Mouse (Mus musculus) CH12.LX (cell line): Measurements from ENCODE around the gene Rptor. TPM values are rescaled to one million over a fixed set of nuclear protein-coding genes. Genes with fewer than 3 reads are reported as not detected.

Experiments used
- DNase-seq: peaks from one replicate; pipeline ENCODE4 v3.0.0-alpha.2; 2013; ENCODE audit errors: extremely low read depth
- H3K27ac ChIP-seq: 2 replicates; pipeline ENCODE4 v1.5.1; 2012; ENCODE audit warnings: low read depth, mild to moderate bottlenecking, control low read depth, moderate library complexity; ENCODE audit not compliant: insufficient read depth
- H3K27me3 ChIP-seq: replicated peaks from 2 replicates; pipeline ENCODE3; 2012; ENCODE audit warnings: inconsistent platforms
- H3K36me3 ChIP-seq, 2 experiments: replicated peaks in 1 of 2; 2 replicates each; pipeline versions ENCODE3 to v1.6.1; 2012; ENCODE audit warnings: inconsistent platforms in 1 of 2, low read length in 1 of 2, mild to moderate bottlenecking in 1 of 2, mixed read lengths in 1 of 2, moderate library complexity in 1 of 2; ENCODE audit not compliant: control insufficient read depth in 1 of 2, insufficient read depth in 1 of 2
- H3K4me1 ChIP-seq, 2 experiments: 2 replicates each; pipeline ENCODE4 v1.6.1; 2012; ENCODE audit warnings: inconsistent platforms in 1 of 2, moderate library complexity in 1 of 2; ENCODE audit not compliant: insufficient read depth in 2 of 2, control insufficient read depth in 1 of 2
- H3K4me2 ChIP-seq: 2 replicates; pipeline ENCODE4 v1.6.1; 2012; ENCODE audit warnings: low read depth, mild to moderate bottlenecking, control low read depth; ENCODE audit not compliant: poor library complexity, insufficient read depth, severe bottlenecking
- H3K4me3 ChIP-seq, 3 experiments: fragments of 150-350 bp in 1 of 3; sonication (generic) in 1 of 3; replicated peaks in 1 of 3; 2 replicates each; pipeline versions ENCODE3 to v1.5.1; 2011 to 2012; ENCODE audit warnings: low read depth in 2 of 3, low read length in 2 of 3, mild to moderate bottlenecking in 2 of 3, moderate library complexity in 2 of 3, control low read depth in 1 of 3, improper control_type of control experiment in 1 of 3, inconsistent platforms in 1 of 3, mixed read lengths in 1 of 3; ENCODE audit not compliant: poor library complexity in 1 of 3
- H3K79me2 ChIP-seq: replicated peaks from 2 replicates; pipeline ENCODE4 v1.6.1; 2012; ENCODE audit warnings: mild to moderate bottlenecking, moderate library complexity; ENCODE audit not compliant: control insufficient read depth, poor library complexity, insufficient read depth, severe bottlenecking; ENCODE audit errors: extremely low read depth
- H3K9ac ChIP-seq: 2 replicates; pipeline ENCODE4 v1.6.1; 2012; ENCODE audit warnings: low read depth, mild to moderate bottlenecking, control low read depth, moderate library complexity; ENCODE audit not compliant: insufficient read depth
- H3K9me3 ChIP-seq: replicated peaks from 2 replicates; pipeline ENCODE3; 2012; ENCODE audit warnings: low read length, inconsistent platforms, mixed read lengths
- CTCF ChIP-seq, 2 experiments: IDR thresholded peaks in 1 of 2; conservative IDR thresholded peaks in 1 of 2; 2 replicates each; pipeline ENCODE4 v1.5.1; 2011 to 2012; ENCODE audit warnings: low read depth in 2 of 2, low read length in 2 of 2, improper control_type of control experiment in 1 of 2, inconsistent platforms in 1 of 2, mild to moderate bottlenecking in 1 of 2, moderate library complexity in 1 of 2
- E2F4 ChIP-seq: IDR thresholded peaks from 2 replicates; pipeline ENCODE4 v1.6.1; 2011; ENCODE audit warnings: low read depth, low read length, improper control_type of control experiment; ENCODE audit not compliant: insufficient replicate concordance
- GABPA ChIP-seq: IDR thresholded peaks from 2 replicates; pipeline ENCODE4 v1.6.1; 2012; ENCODE audit warnings: low read depth, low read length, improper control_type of control experiment, inconsistent platforms; ENCODE audit not compliant: insufficient replicate concordance
- MEF2A ChIP-seq: IDR thresholded peaks from 2 replicates; pipeline ENCODE4 v1.6.1; 2014; ENCODE audit warnings: low read depth, mild to moderate bottlenecking, inconsistent platforms, low read length, improper control_type of control experiment, borderline replicate concordance
- NRF1 ChIP-seq: IDR thresholded peaks from 2 replicates; pipeline ENCODE4 v1.6.1; 2014; ENCODE audit warnings: low read depth, mild to moderate bottlenecking, inconsistent platforms, low read length, improper control_type of control experiment, moderate library complexity
- POLR2A ChIP-seq: IDR thresholded peaks from 2 replicates; pipeline ENCODE4 v1.6.1; 2011; ENCODE audit warnings: low read depth, mild to moderate bottlenecking, improper control_type of control experiment, low read length
- POLR2AphosphoS2 ChIP-seq: IDR thresholded peaks from 2 replicates; pipeline ENCODE4 v1.6.1; 2011; ENCODE audit warnings: low read depth, low read length, improper control_type of control experiment
- RAD21 ChIP-seq: IDR thresholded peaks from 2 replicates; pipeline ENCODE4 v1.6.1; 2011; ENCODE audit warnings: low read depth, mild to moderate bottlenecking, low read length, improper control_type of control experiment, moderate library complexity
- SMC3 ChIP-seq: IDR thresholded peaks from 2 replicates; pipeline ENCODE4 v1.6.1; 2011; ENCODE audit warnings: low read depth, low read length, improper control_type of control experiment
- dilution Hi-C: fragments of 300-500 bp; cut with MboI; formaldehyde crosslinking; loops from 2 replicates; pipeline ENCODE4 v1.14.3; 2020; ENCODE audit warnings: low sequenced_read_pairs; ENCODE audit not compliant: extremely low pct_unique_long_range_greater_than_20kb, extremely low pct_ligation_motif_present
- in situ Hi-C: fragments of 300-500 bp; cut with MboI; formaldehyde crosslinking; loops from 3 replicates; pipeline ENCODE4 v1.14.3; 2019; ENCODE audit warnings: low sequenced_read_pairs, low pct_ligation_motif_present, low pct_unique_long_range_greater_than_20kb, mixed read lengths
- polyA plus RNA-seq: library from polyadenylated mRNA; unstranded; fragments of >175 nt; gene quantifications from 2 replicates; pipeline ENCODE4 v1.2.1, GENCODE M21; 2012; ENCODE audit warnings: low read depth; ENCODE audit not compliant: insufficient read length
- total RNA-seq, 2 experiments: library from RNA; depleted of rRNA; stranded (reverse); fragments of 300-350 nt in 1 of 2; fragments of >200 nt in 1 of 2; gene quantifications; 2 replicates each; pipeline ENCODE4 v1.2.3; 2012 to 2014

Rptor gene
- total and polyA plus RNA-seq, 3 experiments = 10.3 to 33.1 (median 26.7) TPM

DNA sequence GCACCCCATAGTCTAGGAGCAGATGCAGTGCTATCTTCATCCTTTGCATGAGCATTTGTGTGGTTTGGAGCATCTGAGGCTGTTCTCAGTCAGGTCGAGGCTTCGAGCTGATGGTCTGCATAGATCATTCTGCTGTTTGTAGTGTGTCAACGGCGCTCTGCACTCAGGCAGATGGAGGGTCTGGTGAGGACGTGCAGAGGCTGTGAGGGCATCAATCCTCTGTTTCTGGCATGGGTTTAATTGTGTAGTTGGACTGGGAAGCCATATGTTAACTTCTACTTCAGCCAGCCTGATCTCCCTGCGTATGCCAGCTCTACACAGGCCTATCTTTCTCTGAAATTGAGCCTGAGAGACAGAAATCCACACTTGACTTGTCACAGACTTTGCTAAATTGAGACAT lies 23.2 kb downstream of the Rptor start:
- peaks cover 19% of the 10 kb centered on the region for H3K79me2 ChIP-seq
- in situ Hi-C loops = no loop called here
- no peak for DNase-seq

DNA sequence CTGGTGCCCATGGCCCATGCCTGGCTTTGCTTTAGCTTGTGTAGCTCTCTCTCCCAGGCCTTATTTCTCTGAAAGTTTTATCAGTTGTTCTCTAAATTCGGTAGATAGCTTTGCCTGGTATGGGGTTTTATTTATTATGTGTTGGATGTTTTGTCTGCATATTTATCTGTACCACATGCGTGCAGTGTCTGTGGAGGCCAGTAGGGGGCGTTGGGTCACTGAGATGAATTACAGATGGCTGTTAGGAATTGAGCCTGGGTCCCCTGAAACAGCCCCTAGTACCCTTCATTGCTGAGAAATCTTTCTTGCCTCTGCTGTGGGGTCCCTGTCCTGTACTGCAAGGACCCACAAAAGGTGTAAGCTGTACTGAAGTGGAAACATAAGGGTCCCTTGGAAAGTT lies 24.5 kb downstream of the Rptor start:
- H3K4me2 ChIP-seq = no peak overlapping the region
- peaks cover 16% of the 10 kb centered on the region for H3K79me2 ChIP-seq
- no peak overlapping the region for H3K27ac ChIP-seq
- H3K9me3 ChIP-seq = no peaks in the 10 kb centered on the region
- no peak overlapping the region for H3K4me3 ChIP-seq
- peaks cover 3 to 68% of the 10 kb centered on the region in 2 experiments for H3K36me3 ChIP-seq
- H3K27me3 ChIP-seq = no peaks in the 10 kb centered on the region
- DNase-seq = no peak
- dilution Hi-C loops (no loop called here), in situ Hi-C loops (no loop called here)
- TF ChIP-seq MEF2A (no peak), SMC3 (no peak), CTCF (conservative IDR thresholded peaks at IDR 0.05 in 1 of 2, IDR thresholded peaks at IDR 0.05 in 1 of 2; ENCODE audit: low read depth in 2 of 2, low read length in 2 of 2) (peak; percentile 30 to 45; a peak in 2 of 4 replicates), RAD21 (peak; percentile 18), POLR2A (0 out of 2 replicates have a peak, but pooled peaks have one; percentile 5)
- H3K9ac ChIP-seq = no peak overlapping the region
- H3K4me1 ChIP-seq = peaks cover 7 to 54% of the 10 kb centered on the region in 2 experiments; a peak in 3 of 4 replicates

More for the DNA sequence above, 23.2 kb downstream of the Rptor start:
- H3K27ac ChIP-seq = no peak overlapping the region
- H3K4me3 ChIP-seq = no peak overlapping the region
- no peaks in the 10 kb centered on the region for H3K9me3 ChIP-seq
- no peak overlapping the region for H3K4me2 ChIP-seq
- H3K36me3 ChIP-seq = peaks cover 5 to 73% of the 10 kb centered on the region in 2 experiments
- dilution Hi-C loops = no loop called here
- TF ChIP-seq E2F4 (no peak), POLR2AphosphoS2 (no peak)
- H3K4me1 ChIP-seq = peaks cover 7 to 60% of the 10 kb centered on the region in 2 experiments; a peak in 3 of 4 replicates
- H3K27me3 ChIP-seq = no peaks in the 10 kb centered on the region
- no peak overlapping the region for H3K9ac ChIP-seq

DNA sequence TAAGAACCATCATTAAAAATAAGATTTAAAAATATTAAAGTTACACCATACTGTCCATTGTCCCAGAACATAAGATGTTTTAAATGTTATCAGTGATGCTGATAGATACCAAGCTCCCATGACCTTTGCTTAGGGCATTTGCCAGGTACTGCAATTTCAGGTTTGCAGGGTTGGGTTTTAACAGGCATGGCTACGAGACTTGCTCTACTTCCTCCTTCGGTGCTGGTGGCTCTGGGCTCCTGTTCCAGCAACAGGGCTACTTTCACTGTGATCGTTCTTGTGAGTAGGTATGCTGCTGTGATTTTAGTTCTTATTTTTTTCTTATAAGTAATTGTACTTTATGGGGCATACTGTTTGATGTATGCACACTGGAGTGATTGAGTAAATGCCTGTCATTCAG lies 26.4 kb downstream of the Rptor start:
- H3K4me1 ChIP-seq = peaks cover 4 to 47% of the 10 kb centered on the region in 2 experiments; a peak in 3 of 4 replicates
- peaks cover 3 to 62% of the 10 kb centered on the region in 2 experiments for H3K36me3 ChIP-seq

More for the DNA sequence above, 26.4 kb downstream of the Rptor start:
- Histone ChIP-seq H3K9ac (no peak overlapping the region), H3K4me3 (no peak overlapping the region), H3K27me3 (no peaks in the 10 kb centered on the region), H3K27ac (no peak overlapping the region), H3K9me3 (no peaks in the 10 kb centered on the region), H3K4me2 (no peak overlapping the region), H3K79me2 (peaks cover 14% of the 10 kb centered on the region)
- in situ Hi-C loops (no loop called here), dilution Hi-C loops (no loop called here)
- DNase-seq = no peak
- TF ChIP-seq NRF1 (no peak), GABPA (no peak)
